In the genomic region with DNA sequence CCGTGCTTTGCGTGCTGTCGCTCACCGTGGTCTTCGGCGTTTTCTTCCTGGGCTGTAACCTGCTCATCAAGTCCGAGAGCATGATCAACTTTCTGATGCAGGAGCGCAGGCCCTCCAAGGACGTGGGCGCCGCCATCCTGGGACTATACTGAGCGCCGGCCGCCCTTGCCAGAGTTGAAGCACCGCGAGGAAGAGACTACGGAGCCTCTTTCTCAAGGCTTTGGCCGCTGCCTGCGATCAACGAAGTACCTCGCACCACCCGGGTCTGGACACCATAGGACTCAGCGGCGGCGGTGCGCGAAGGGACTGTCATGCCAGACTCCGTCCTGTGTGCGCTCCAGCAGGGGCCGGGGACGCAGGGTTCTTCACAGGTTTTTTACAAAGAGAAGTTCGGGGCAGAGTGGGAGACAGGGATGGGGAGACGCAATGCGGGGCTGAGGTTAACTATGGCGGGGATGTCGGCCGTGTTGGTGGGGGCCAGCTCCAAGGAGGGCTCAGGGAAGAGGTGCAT, we compare ENCODE assay signal across 10 mouse cellular contexts. TPM values are rescaled to one million over a fixed set of nuclear protein-coding genes. Genes with fewer than 3 reads are reported as not detected.
DNase-seq lines count a peak whose midpoint lies in the region; ATAC-seq and TF ChIP-seq lines count a peak whose summit lies in the region.
"Had no signal": no experiment of that assay in that cellular context is flagged by ENCODE, and none has a peak within 500 bp of the region (broad histone marks: within the 10 kb centered on the region; RNA-seq: fewer than 3 reads in every experiment).

No protein-coding gene starts in this region.

- WGBS in lung, adult 2 months: 4% methylated on average over 37 of the region's 37 CpGs
- WGBS in embryonic facial prominence, embryonic 12.5 days: 2% methylated on average over 37 of the region's 37 CpGs
- WGBS in intestine, embryonic 14.5 days: 2% methylated on average over 37 of the region's 37 CpGs
- 1% methylated on average over 37 of the region's 37 CpGs for WGBS in neural tube, embryonic 13.5 days

- no peak for TF ChIP-seq CTCF in lung, adult 2 months (IDR thresholded peaks at IDR 0.05; ENCODE audit: insufficient read depth, low read length)

- TF ChIP-seq POLR2A in lung, adult 2 months (IDR thresholded peaks at IDR 0.05; ENCODE audit: borderline replicate concordance, extremely low read depth, low read depth, low read length): no peak

- no peak for DNase-seq in lung, adult 2 months
- DNase-seq in lung, postnatal 4 days: no peak
- peak; percentile 55 for DNase-seq in intestine, embryonic 14.5 days (ENCODE audit: low spot score)
- DNase-seq in adrenal gland, postnatal 10 days: no peak
- no peak for DNase-seq in gastrocnemius, postnatal 25 days
- no peak for DNase-seq in kidney, postnatal 25 days
- DNase-seq: kidney, adult 9 months; spleen, adult 18-20 months had no signal

- H3K27ac ChIP-seq in embryonic facial prominence, embryonic 12.5 days: no peak overlapping the region
- H3K27ac ChIP-seq in intestine, embryonic 14.5 days (ENCODE audit: low read depth): no peak overlapping the region
- H3K27ac ChIP-seq in neural tube, embryonic 13.5 days (replicated peaks): no peak overlapping the region

- H3K4me3 ChIP-seq in lung, adult 2 months (replicated peaks; ENCODE audit: extremely low read depth, low read depth, low read length): peak overlapping the region; percentile 39
- H3K4me3 ChIP-seq in embryonic facial prominence, embryonic 12.5 days: peak overlapping the region; percentile 41
- H3K4me3 ChIP-seq in intestine, embryonic 14.5 days (ENCODE audit: low read depth, low read length): peak overlapping the region; percentile 33
- H3K4me3 ChIP-seq in neural tube, embryonic 13.5 days: peak overlapping the region; percentile 39

- no peaks in the 10 kb centered on the region for H3K36me3 ChIP-seq in embryonic facial prominence, embryonic 12.5 days
- H3K36me3 ChIP-seq in intestine, embryonic 14.5 days (ENCODE audit: control insufficient read depth, insufficient read depth, low read length): no peaks in the 10 kb centered on the region
- H3K36me3 ChIP-seq in neural tube, embryonic 13.5 days: no peaks in the 10 kb centered on the region

- H3K4me2 ChIP-seq in embryonic facial prominence, embryonic 12.5 days (replicated peaks): peak overlapping the region; percentile 78
- peak overlapping the region; percentile 56 for H3K4me2 ChIP-seq in intestine, embryonic 14.5 days (ENCODE audit: low read length)
- peak overlapping the region; percentile 67 for H3K4me2 ChIP-seq in neural tube, embryonic 13.5 days

- H3K4me1 ChIP-seq in lung, adult 2 months (ENCODE audit: control insufficient read depth, insufficient read depth, low read length): peaks cover 3% of the 10 kb centered on the region; the same call in 1 of the 2 replicates
- H3K4me1 ChIP-seq in embryonic facial prominence, embryonic 12.5 days: peaks cover 14% of the 10 kb centered on the region
- no peaks in the 10 kb centered on the region for H3K4me1 ChIP-seq in intestine, embryonic 14.5 days (replicated peaks; ENCODE audit: control insufficient read depth, insufficient read depth, low read length)
- peaks cover 18% of the 10 kb centered on the region for H3K4me1 ChIP-seq in neural tube, embryonic 13.5 days (replicated peaks)

- ATAC-seq in embryonic facial prominence, embryonic 12.5 days (ENCODE audit: insufficient number of reproducible peaks, insufficient read depth, low FRiP score, low TSS enrichment): no peak
- ATAC-seq in intestine, embryonic 14.5 days (replicated peaks; ENCODE audit: low FRiP score, low TSS enrichment, low read depth): no peak
- no peak for ATAC-seq in neural tube, embryonic 13.5 days (ENCODE audit: low read depth)

- no peaks in the 10 kb centered on the region for H3K9me3 ChIP-seq in embryonic facial prominence, embryonic 12.5 days
- H3K9me3 ChIP-seq in intestine, embryonic 14.5 days (ENCODE audit: control insufficient read depth, low read length): no peaks in the 10 kb centered on the region
- no peaks in the 10 kb centered on the region for H3K9me3 ChIP-seq in neural tube, embryonic 13.5 days

- H3K9ac ChIP-seq in embryonic facial prominence, embryonic 12.5 days: no peak overlapping the region
- H3K9ac ChIP-seq in intestine, embryonic 14.5 days (ENCODE audit: low read length): no peak overlapping the region
- no peak overlapping the region for H3K9ac ChIP-seq in neural tube, embryonic 13.5 days

- H3K27me3 ChIP-seq in embryonic facial prominence, embryonic 12.5 days: peaks cover 86% of the 10 kb centered on the region
- peaks cover 79% of the 10 kb centered on the region for H3K27me3 ChIP-seq in intestine, embryonic 14.5 days (replicated peaks; ENCODE audit: control insufficient read depth, insufficient read depth, low read length)
- H3K27me3 ChIP-seq in neural tube, embryonic 13.5 days: peaks cover 88% of the 10 kb centered on the region

RNA-seq across cellular contexts. Expression of gene Rprml, which starts 0.7 kb away (rescaled TPM):
- polyA plus RNA-seq in lung, adult 2 months (2012; rRNA removed): 10.4 and 13.2 TPM in 2 replicates
- 0.69 and 1.2 TPM in 2 replicates for polyA plus RNA-seq in embryonic facial prominence, embryonic 12.5 days (2016; fragmentation: Nextera tagmentation; extraction: Ambion mirVana)
- polyA plus RNA-seq in intestine, embryonic 14.5 days (2014; fragmentation: Nextera tagmentation; extraction: Ambion mirVana): not detected in 2 replicates
- not detected in 2 replicates for polyA plus RNA-seq in neural tube, embryonic 13.5 days (2015; fragmentation: Nextera tagmentation; extraction: Ambion mirVana)
- under 1 TPM in 1 of 2 experiments, not detected in 1; 0.45 TPM for total RNA-seq in adrenal gland, postnatal 10 days (2021)
- not detected for total RNA-seq in gastrocnemius, postnatal 25 days (2021)

RNA-seq across cellular contexts. Expression of gene Lyzl6, which starts 11.3 kb away (rescaled TPM):
- not detected in 2 replicates for polyA plus RNA-seq in lung, adult 2 months (2012; rRNA removed)
- not detected in 2 replicates for polyA plus RNA-seq in embryonic facial prominence, embryonic 12.5 days (2016; fragmentation: Nextera tagmentation; extraction: Ambion mirVana)
- polyA plus RNA-seq in intestine, embryonic 14.5 days (2014; fragmentation: Nextera tagmentation; extraction: Ambion mirVana): not detected in 2 replicates
- polyA plus RNA-seq in neural tube, embryonic 13.5 days (2015; fragmentation: Nextera tagmentation; extraction: Ambion mirVana): not detected in 2 replicates
- total RNA-seq in adrenal gland, postnatal 10 days (2021): not detected
- not detected for total RNA-seq in gastrocnemius, postnatal 25 days (2021)

RNA-seq across cellular contexts. Expression of gene Gm884, which starts 29.1 kb away (rescaled TPM):
- not detected in 2 replicates for polyA plus RNA-seq in lung, adult 2 months (2012; rRNA removed)
- not detected in 2 replicates for polyA plus RNA-seq in embryonic facial prominence, embryonic 12.5 days (2016; fragmentation: Nextera tagmentation; extraction: Ambion mirVana)
- not detected in 2 replicates for polyA plus RNA-seq in intestine, embryonic 14.5 days (2014; fragmentation: Nextera tagmentation; extraction: Ambion mirVana)
- polyA plus RNA-seq in neural tube, embryonic 13.5 days (2015; fragmentation: Nextera tagmentation; extraction: Ambion mirVana): not detected in 2 replicates
- not detected for total RNA-seq in adrenal gland, postnatal 10 days (2021)
- total RNA-seq in gastrocnemius, postnatal 25 days (2021): not detected

RNA-seq across cellular contexts. Expression of gene Gosr2, which starts 47.7 kb away (rescaled TPM):
- 60.4 and 78.2 TPM in 2 replicates for polyA plus RNA-seq in lung, adult 2 months (2012; rRNA removed)
- polyA plus RNA-seq in embryonic facial prominence, embryonic 12.5 days (2016; fragmentation: Nextera tagmentation; extraction: Ambion mirVana): 92.5 and 98.1 TPM in 2 replicates
- 62.8 and 69.3 TPM in 2 replicates for polyA plus RNA-seq in intestine, embryonic 14.5 days (2014; fragmentation: Nextera tagmentation; extraction: Ambion mirVana)
- 80.6 and 82.1 TPM in 2 replicates for polyA plus RNA-seq in neural tube, embryonic 13.5 days (2015; fragmentation: Nextera tagmentation; extraction: Ambion mirVana)
- 10 to 100 TPM; 64.3 to 72.7 TPM for total RNA-seq in adrenal gland, postnatal 10 days (2021)
- 10 to 100 TPM; 38.9 to 40.4 TPM for total RNA-seq in gastrocnemius, postnatal 25 days (2021)
